Mouse (Mus musculus) 3134 (cell line): Measurements from ENCODE around the gene Mark3.

Experiments
- DNase-seq: peaks from one replicate; pipeline ENCODE4 v3.0.0-alpha.2; 2011; ENCODE audit warnings: low spot score; ENCODE audit not compliant: insufficient read length; ENCODE audit errors: extremely low read depth

Gene Mark3

GRCm38 (mm10) chr12:111693341-111694270 is 119.3 kb downstream of the Mark3 start:
- no peak for DNase-seq

- DNase-seq, result no peak
Observed at GRCm38 (mm10) chr12:111694271-111694781, 120.0 kb downstream of the Mark3 start.

- DNase-seq, result no peak
Observed at GRCm38 (mm10) chr12:111694880-111695804, 120.8 kb downstream of the Mark3 start.

GRCm38 (mm10) chr12:111696239-111696638 is 121.9 kb downstream of the Mark3 start:
- peak; percentile 66 for DNase-seq

- DNase-seq, result peak; percentile 46
Observed at GRCm38 (mm10) chr12:111697708-111698107, 123.4 kb downstream of the Mark3 start.

GRCm38 (mm10) chr12:111698346-111698913 is 124.1 kb downstream of the Mark3 start:
- DNase-seq, result peak; percentile 63

GRCm38 (mm10) chr12:111699542-111699941 is 125.2 kb downstream of the Mark3 start:
- no peak for DNase-seq

GRCm38 (mm10) chr12:111700920-111701458 is 126.7 kb downstream of the Mark3 start:
- DNase-seq, result no peak

- no peak for DNase-seq
Observed at GRCm38 (mm10) chr12:111703301-111703700, 129.0 kb downstream of the Mark3 start.

- peak; percentile 88 for DNase-seq
Observed at GRCm38 (mm10) chr12:111704609-111705008, 130.3 kb downstream of the Mark3 start.

- DNase-seq, result peak; percentile 36
Observed at GRCm38 (mm10) chr12:111705186-111705973, 131.1 kb downstream of the Mark3 start.
